Mouse (Mus musculus) embryonic facial prominence, embryonic 14.5 days (tissue): ENCODE data around the gene Ppp1r13b. TPM values are rescaled to one million over a fixed set of nuclear protein-coding genes. Genes with fewer than 3 reads are reported as not detected.

Source experiments
- ATAC-seq: fragments of 200-750 bp; cut with Nextera tagmentation; 2 replicates; pipeline ENCODE4 v1.8.0; 2017; ENCODE audit warnings: low read depth, moderate number of reproducible peaks, moderate TSS enrichment
- DNase-seq: peaks from one replicate; pipeline ENCODE4 v3.0.0-alpha.2; 2015; ENCODE audit warnings: low spot score
- H3K27ac ChIP-seq: fragments of 300-500 bp; sonication (generic); replicated peaks from 2 replicates; pipeline ENCODE4 v1.5.1; 2014; ENCODE audit warnings: low read depth, mild to moderate bottlenecking, low read length, moderate library complexity
- H3K27me3 ChIP-seq: fragments of 300-500 bp; sonication (generic); replicated peaks from 2 replicates; pipeline ENCODE4 v1.6.1; 2014; ENCODE audit warnings: low read length; ENCODE audit not compliant: control insufficient read depth, insufficient read depth
- H3K36me3 ChIP-seq: fragments of 300-500 bp; sonication (generic); 2 replicates; pipeline ENCODE4 v1.6.1; 2014; ENCODE audit warnings: low read length, mixed read lengths; ENCODE audit not compliant: control insufficient read depth, insufficient read depth
- H3K4me1 ChIP-seq: fragments of 300-500 bp; sonication (generic); 2 replicates; pipeline ENCODE4 v1.6.1; 2014; ENCODE audit warnings: antibody characterized with exemption, low read length; ENCODE audit not compliant: control insufficient read depth, insufficient read depth
- H3K4me2 ChIP-seq: fragments of 300-500 bp; sonication (generic); 2 replicates; pipeline ENCODE4 v1.6.1; 2014; ENCODE audit warnings: low read depth, mild to moderate bottlenecking, low read length, moderate library complexity, mixed read lengths
- H3K4me3 ChIP-seq: fragments of 300-500 bp; sonication (generic); 2 replicates; pipeline ENCODE4 v1.5.1; 2014; ENCODE audit warnings: low read depth, mild to moderate bottlenecking, low read length
- H3K9ac ChIP-seq: fragments of 300-500 bp; sonication (generic); 2 replicates; pipeline ENCODE4 v1.6.1; 2014; ENCODE audit warnings: low read depth, mild to moderate bottlenecking, low read length, moderate library complexity, mixed read lengths
- H3K9me3 ChIP-seq: fragments of 300-500 bp; sonication (generic); 2 replicates; pipeline ENCODE4 v1.6.1; 2016; ENCODE audit warnings: low read length; ENCODE audit not compliant: control insufficient read depth
- WGBS: fragments of 180-500 bp; shearing (Covaris S2); extraction: QIAGEN DNeasy Blood & Tissue Kit; methylation state at CpG from one replicate; pipeline ENCODE4 v1.1.7; 2014; 5-methylcytosine and 5-hydroxymethylcytosine counted together
- polyA plus RNA-seq: library from polyadenylated mRNA; unstranded; fragments of >200 nt; fragmentation: Nextera tagmentation; extraction: Ambion mirVana; gene quantifications from 2 replicates; pipeline ENCODE4 v1.2.1, GENCODE M21; 2014

Gene Ppp1r13b
- polyA plus RNA-seq, 1 experiment from 2014 or later: 15.3 TPM

DNA sequence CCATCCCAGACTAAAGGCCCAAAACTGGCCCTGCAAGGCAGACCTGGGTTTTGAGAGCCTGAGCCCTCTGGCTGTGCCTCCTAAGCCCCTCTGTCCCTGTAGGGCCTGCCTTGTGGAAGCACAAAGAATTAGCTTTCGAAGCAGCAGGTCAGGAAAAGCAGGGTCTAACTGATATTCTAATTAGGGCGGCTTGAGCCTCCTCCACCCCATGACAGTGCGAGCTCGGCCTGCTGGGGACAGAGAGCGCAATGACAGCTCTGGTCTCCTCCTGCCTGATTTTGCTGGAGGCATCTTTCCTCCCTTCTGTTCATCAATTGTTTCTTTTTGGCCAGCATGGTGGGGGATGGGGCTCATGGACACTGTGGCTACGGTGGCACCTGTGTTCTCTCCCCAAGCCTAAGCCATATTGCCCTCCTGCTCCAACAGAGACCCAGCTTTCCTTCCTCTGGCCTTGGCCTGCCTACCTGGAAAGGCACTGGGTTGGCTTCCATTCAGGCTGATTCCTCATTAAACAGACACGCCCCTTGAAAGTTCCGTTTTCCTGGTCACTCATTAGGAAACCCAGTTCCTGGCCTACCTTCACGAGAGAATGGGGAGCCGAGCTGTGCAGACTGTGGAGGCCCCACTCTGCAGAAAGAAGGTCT, 35.6 kb upstream of the Ppp1r13b start:
- no peak overlapping the region for H3K4me3 ChIP-seq
- no peaks in the 10 kb centered on the region for H3K27me3 ChIP-seq
- no peaks in the 10 kb centered on the region for H3K36me3 ChIP-seq
- ATAC-seq (no peak), DNase-seq (no peak)
- peaks cover 28% of the 10 kb centered on the region for H3K4me1 ChIP-seq
- H3K27ac ChIP-seq: no peak overlapping the region; the same call in 1 of the 2 replicates
- no peak overlapping the region; the same call in 1 of the 2 replicates for H3K4me2 ChIP-seq
- no peaks in the 10 kb centered on the region for H3K9me3 ChIP-seq
- H3K9ac ChIP-seq: peak overlapping the region; percentile 8; the same call in 1 of the 2 replicates
- 67% methylated on average over 10 of the region's 10 CpGs for WGBS

DNA sequence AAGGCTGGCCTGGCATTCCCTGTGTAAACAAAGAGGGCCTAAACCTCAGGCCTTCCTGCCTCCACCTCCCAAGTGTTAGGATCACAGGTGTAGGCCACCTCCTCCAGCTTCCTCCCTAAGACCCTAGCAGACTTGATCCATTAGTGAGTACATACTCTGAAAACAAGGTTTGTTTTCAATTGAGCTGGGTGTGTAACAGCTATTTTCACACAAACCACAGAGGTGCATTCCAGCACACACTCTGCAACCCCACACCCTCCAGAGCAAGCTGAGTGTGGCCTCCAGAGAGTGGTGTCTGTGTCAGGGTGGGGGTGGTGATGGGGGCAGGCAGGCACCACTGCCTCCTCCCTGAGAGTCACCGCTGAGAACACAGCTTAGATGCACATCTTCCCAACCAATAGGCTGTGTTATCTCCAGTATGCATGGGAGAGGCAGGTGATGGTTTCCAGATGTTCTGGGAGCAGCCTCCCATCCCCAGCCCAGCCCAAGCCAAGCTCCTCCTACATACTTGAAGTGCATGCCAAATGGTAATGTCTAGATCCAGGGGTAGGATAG, 30.8 kb upstream of the Ppp1r13b start:
- Histone ChIP-seq H3K27me3 (no peaks in the 10 kb centered on the region), H3K4me1 (peaks cover 41% of the 10 kb centered on the region), H3K4me2 (no peak overlapping the region), H3K4me3 (no peak overlapping the region), H3K27ac (peak overlapping the region; percentile 87), H3K36me3 (no peaks in the 10 kb centered on the region), H3K9me3 (no peaks in the 10 kb centered on the region), H3K9ac (peak overlapping the region; percentile 30; the same call in 1 of the 2 replicates)
- peak; percentile 88 for DNase-seq
- ATAC-seq: peak; percentile 72
- WGBS: 29% methylated on average over 1 of the region's 1 CpGs

DNA sequence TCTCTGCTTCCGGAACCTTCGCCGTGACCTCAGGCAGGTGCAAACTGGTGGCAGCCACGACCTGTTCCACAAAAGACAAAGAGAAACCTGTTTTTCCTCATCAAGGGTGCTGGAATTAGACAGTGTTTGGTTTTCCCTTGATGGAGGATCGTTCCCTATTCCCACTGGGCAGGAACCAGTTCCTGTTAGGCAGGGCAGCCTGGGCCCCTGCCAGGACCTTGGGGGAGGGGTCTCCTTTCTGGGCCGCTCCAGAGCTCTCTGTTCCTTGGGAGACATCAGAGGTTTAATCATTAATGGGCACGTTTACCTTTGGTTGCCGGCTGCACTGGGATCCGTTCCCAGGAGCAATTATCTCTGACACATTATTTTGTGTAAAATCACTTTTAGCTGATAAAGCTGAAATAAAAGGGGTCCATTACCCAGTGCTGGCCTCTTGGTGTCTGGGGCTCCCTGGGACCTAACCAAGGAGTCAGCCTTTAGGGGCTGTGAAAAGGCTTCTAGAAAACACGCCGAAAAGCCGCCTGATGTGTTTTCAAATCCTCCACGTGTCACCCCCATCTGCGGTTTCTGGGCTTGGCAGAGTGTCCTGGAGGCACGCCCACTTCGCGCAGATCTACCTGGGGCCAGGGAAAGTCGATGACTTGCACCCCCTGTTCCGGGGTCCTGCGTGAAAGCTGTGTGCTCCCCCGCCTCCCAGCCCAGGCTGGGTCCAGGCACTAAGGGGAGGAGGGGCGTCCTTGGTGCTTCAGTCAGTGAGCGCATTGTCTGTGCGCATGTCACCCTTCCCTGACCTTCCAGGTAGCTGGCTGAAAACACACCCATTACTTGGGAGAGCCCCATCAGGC, 29.0 kb upstream of the Ppp1r13b start:
- H3K9me3 ChIP-seq: no peaks in the 10 kb centered on the region
- H3K4me1 ChIP-seq: peaks cover 46% of the 10 kb centered on the region
- H3K36me3 ChIP-seq: no peaks in the 10 kb centered on the region
- 26% methylated on average over 18 of the region's 24 CpGs for WGBS
- H3K4me3 ChIP-seq: no peak overlapping the region
- H3K4me2 ChIP-seq: peak overlapping the region; percentile 26; the same call in 1 of the 2 replicates
- 0 out of 2 replicates have a peak overlapping the region, but pooled peaks have one; percentile 30 for H3K9ac ChIP-seq
- peak; percentile 69 for ATAC-seq
- DNase-seq: peak; percentile 86
- H3K27ac ChIP-seq: peak overlapping the region; percentile 87
- H3K27me3 ChIP-seq: no peaks in the 10 kb centered on the region

DNA sequence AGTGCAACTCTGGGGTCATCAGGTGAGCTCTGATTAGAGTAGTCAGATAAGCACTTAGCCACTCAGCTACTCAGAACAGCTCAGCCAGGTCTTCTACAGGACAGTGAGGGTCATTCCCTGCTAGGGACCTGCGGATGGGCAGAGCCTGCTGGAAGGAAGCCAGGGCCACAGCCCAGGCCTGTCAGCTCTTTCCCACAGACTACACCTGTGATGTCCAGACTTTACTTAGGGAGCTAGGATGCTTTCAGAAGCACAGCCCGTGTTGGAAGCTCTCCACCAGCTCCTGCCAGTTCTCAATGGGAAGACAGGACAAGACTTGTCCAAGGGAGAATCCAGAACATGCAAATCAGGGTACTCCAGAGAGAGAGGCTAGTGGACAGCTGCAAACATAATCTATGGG, 26.1 kb upstream of the Ppp1r13b start:
- no peak overlapping the region for H3K4me3 ChIP-seq
- H3K36me3 ChIP-seq: no peaks in the 10 kb centered on the region
- no peak overlapping the region for H3K9ac ChIP-seq
- H3K4me1 ChIP-seq: peaks cover 39% of the 10 kb centered on the region
- 66% methylated on average over 2 of the region's 2 CpGs for WGBS
- no peaks in the 10 kb centered on the region for H3K9me3 ChIP-seq
- H3K27ac ChIP-seq: no peak overlapping the region
- DNase-seq (no peak), ATAC-seq (no peak)
- H3K4me2 ChIP-seq: no peak overlapping the region
- H3K27me3 ChIP-seq: no peaks in the 10 kb centered on the region

DNA sequence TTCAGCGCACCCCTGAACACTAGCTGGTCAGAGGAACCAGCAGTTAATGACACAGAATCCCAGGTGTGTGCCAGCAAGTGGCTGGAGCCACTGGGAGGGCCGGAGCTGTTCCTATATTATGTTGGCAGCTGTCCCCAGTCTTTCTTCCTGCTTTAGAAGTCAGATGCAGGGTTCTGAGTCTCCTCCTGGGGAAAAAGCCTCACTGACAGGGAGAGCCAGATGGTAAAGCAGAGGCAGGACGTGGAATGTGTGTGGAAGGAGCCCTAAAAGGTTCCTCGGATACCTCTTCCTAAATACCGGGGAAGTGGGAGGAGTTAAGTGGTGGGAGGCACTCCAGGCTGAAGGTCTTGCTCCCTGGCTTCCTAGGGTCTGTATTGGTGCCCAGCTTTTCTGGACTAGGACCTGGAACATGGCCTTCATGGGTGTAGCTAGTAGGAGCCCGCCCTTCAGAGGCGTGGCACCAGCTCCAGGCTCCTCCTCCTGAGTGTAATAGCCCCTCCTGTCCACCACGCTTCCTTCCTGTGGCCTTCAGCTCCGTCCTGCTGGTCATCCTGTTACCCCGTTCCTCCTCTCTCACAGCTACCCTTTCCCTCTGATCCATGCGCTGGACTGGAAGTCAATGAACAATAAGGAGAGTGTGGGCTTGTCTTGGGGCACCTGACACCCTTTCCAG, 25.3 kb upstream of the Ppp1r13b start:
- H3K36me3 ChIP-seq: no peaks in the 10 kb centered on the region
- no peak overlapping the region for H3K4me3 ChIP-seq
- no peak for DNase-seq
- peaks cover 31% of the 10 kb centered on the region for H3K4me1 ChIP-seq
- no peak for ATAC-seq
- no peaks in the 10 kb centered on the region for H3K9me3 ChIP-seq
- WGBS: 52% methylated on average over 10 of the region's 11 CpGs
- no peak overlapping the region for H3K4me2 ChIP-seq
- no peak overlapping the region; the same call in 1 of the 2 replicates for H3K27ac ChIP-seq
- H3K9ac ChIP-seq: no peak overlapping the region
- H3K27me3 ChIP-seq: no peaks in the 10 kb centered on the region

DNA sequence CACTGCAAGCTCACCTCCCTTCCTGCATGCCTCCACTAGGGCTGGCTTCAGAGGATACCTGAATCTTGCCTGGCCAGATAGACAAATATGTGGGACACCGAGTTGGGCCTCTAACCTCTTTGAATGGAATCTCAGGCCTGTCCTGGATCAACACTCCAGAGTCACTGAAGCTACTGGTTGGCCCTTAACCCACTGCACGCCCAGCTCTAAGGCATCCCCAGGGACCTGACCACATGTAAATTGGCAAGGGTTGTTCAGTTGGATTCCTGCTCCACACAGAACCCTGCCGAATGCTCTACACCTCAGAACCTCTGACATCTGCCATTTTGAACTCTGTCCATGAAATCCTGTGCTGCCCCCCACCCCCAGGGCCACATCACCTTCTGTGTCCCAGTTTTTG, 24.6 kb upstream of the Ppp1r13b start:
- Histone ChIP-seq H3K4me2 (no peak overlapping the region), H3K4me1 (peaks cover 25% of the 10 kb centered on the region), H3K4me3 (no peak overlapping the region), H3K9me3 (no peaks in the 10 kb centered on the region), H3K36me3 (no peaks in the 10 kb centered on the region), H3K27ac (no peak overlapping the region), H3K9ac (no peak overlapping the region), H3K27me3 (no peaks in the 10 kb centered on the region)
- WGBS: 59% methylated on average over 3 of the region's 3 CpGs
- ATAC-seq: no peak
- DNase-seq: no peak

DNA sequence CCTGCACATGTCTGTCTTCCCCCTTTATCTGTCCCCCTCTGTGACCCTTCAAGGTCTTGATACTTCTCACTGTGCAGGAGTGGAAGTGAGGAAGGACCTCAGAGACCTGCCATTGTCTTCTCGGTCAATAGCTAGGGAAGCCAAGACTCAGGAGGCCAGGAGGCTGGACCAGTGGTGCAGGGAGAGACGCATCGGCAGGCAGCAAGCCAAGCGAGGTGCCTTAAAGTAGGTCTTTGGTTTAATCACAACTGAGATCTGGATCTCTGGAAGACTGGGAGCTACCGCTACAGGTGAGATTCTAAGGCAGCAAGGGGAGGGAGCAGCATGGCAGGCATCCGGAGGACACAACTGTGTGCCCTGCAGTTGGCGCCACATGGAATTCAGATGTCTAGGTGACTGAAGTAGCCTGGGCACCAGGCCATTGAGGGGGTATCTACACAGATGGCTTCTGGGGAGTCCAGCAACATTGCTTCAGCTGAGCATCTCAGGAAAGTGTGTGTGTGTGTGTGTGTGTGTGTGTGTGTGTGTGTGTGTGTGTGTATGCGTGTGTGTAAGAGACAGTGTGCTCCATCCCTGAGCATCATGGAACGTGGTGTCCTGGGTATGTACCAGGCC, 23.6 kb upstream of the Ppp1r13b start:
- Histone ChIP-seq H3K4me1 (peaks cover 23% of the 10 kb centered on the region), H3K9ac (no peak overlapping the region), H3K27me3 (no peaks in the 10 kb centered on the region), H3K36me3 (no peaks in the 10 kb centered on the region), H3K27ac (no peak overlapping the region), H3K4me3 (no peak overlapping the region), H3K4me2 (no peak overlapping the region), H3K9me3 (no peaks in the 10 kb centered on the region)
- DNase-seq: no peak
- WGBS: 83% methylated on average over 8 of the region's 9 CpGs
- ATAC-seq: no peak

DNA sequence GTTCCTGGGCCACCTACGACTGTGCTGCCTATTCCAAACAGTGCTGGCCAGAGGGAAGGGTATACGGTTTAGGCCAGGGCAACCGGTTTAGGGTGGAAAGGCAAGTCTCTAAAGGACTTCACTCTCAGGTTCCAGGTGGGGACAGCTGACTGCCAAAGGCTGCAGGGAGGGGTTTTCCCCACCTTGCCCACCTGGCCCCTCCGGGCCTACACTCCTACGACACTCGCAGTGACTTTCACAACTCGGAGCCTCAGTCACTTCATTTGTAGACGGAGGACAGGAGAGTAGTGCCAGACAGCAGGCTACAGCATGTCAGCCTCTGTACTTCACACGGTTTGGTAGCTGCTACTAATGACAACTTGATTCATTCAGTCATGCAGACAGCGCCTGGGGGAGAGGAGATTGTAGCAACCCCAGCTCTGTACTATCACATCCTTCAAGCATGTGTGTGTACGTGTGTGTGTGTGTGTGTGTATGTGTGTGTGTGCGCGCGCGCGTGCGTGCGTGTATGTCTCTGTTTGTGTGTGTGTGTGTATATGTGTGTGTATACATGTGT, 20.6 kb upstream of the Ppp1r13b start:
- ATAC-seq: peak; percentile 68; the same call in 1 of the 2 replicates
- Histone ChIP-seq H3K27ac (no peak overlapping the region), H3K4me2 (no peak overlapping the region), H3K4me1 (peaks cover 18% of the 10 kb centered on the region), H3K4me3 (no peak overlapping the region), H3K9ac (no peak overlapping the region), H3K27me3 (no peaks in the 10 kb centered on the region), H3K36me3 (no peaks in the 10 kb centered on the region), H3K9me3 (no peaks in the 10 kb centered on the region)
- 74% methylated on average over 18 of the region's 18 CpGs for WGBS
- peak; percentile 78 for DNase-seq
